Mouse (Mus musculus) small intestine, adult 2 months (tissue): Measurements from ENCODE around the gene C4b. TPM values are rescaled to one million over a fixed set of nuclear protein-coding genes. Genes with fewer than 3 reads are reported as not detected.

Experiments used
- H3K27ac ChIP-seq: fragments of 200-500 bp; 2 replicates; pipeline ENCODE4 v1.5.1; 2012; ENCODE audit warnings: low read depth, low read length, control low read depth, inconsistent platforms; ENCODE audit not compliant: insufficient read depth
- H3K27me3 ChIP-seq: fragments of 200-500 bp; 2 replicates; pipeline ENCODE4 v1.6.1; 2012; ENCODE audit warnings: mild to moderate bottlenecking, moderate library complexity, low read length, inconsistent platforms; ENCODE audit not compliant: control insufficient read depth, insufficient read depth
- H3K36me3 ChIP-seq: fragments of 200-500 bp; 2 replicates; pipeline ENCODE4 v1.6.1; 2012; ENCODE audit warnings: mild to moderate bottlenecking, low read length, control low read depth, inconsistent platforms; ENCODE audit not compliant: control insufficient read depth, insufficient read depth
- H3K4me1 ChIP-seq: fragments of 200-500 bp; 2 replicates; pipeline ENCODE4 v1.6.1; 2012; ENCODE audit warnings: low read length, inconsistent platforms, mixed read lengths; ENCODE audit not compliant: control insufficient read depth, insufficient read depth, insufficient read length
- H3K4me3 ChIP-seq: fragments of 200-500 bp; 2 replicates; pipeline ENCODE4 v1.5.1; 2012; ENCODE audit warnings: low read depth, mild to moderate bottlenecking, control low read depth, inconsistent platforms, low read length, moderate library complexity
- CTCF ChIP-seq: fragments of 200-500 bp; IDR thresholded peaks from 2 replicates; pipeline ENCODE4 v1.5.1; 2012; ENCODE audit warnings: low read depth, mild to moderate bottlenecking, control low read depth, inconsistent platforms, low read length, moderate library complexity, mixed read lengths; ENCODE audit not compliant: insufficient replicate concordance, insufficient read length; ENCODE audit errors: extremely low read depth
- POLR2A ChIP-seq: fragments of 200-500 bp; IDR thresholded peaks from 2 replicates; pipeline ENCODE4 v1.6.1; 2012; ENCODE audit warnings: low read depth, mild to moderate bottlenecking, control low read depth, inconsistent platforms, low read length, moderate library complexity
- WGBS: fragments of 180-500 bp; shearing (Covaris S2); methylation state at CpG from one replicate; pipeline ENCODE4 v1.1.7; 2018; 5-methylcytosine and 5-hydroxymethylcytosine counted together
- polyA plus RNA-seq: library from polyadenylated mRNA; depleted of rRNA; stranded (reverse); fragments of >200 nt; gene quantifications from 2 replicates; pipeline ENCODE4 v1.2.3, GENCODE M21; 2012

C4b gene
- polyA plus RNA-seq, 1 experiment = 16.8 TPM

DNA sequence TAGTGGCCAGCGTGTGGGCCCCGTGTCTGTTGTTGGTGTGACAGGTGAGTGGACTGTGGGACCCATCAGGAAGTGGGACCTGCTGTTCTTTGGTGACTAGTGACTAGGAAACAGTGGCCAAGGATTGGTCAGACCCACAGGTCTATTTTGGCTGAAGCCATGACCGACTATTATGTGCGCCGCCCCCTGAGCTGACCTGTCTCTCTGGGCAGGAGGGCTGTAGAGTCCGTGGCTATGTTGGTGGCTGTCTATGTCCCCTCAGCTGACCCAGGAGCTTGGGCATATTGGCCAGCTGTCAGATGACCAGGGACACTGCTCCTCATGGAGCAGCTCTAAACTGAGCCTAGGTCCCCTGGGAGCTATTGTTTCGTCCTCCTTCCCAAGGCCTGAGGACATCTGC, 54.8 kb downstream of the C4b start:
- no peak for TF ChIP-seq POLR2A
- no peak for TF ChIP-seq CTCF
- 88% methylated on average over 7 of the region's 7 CpGs for WGBS
- no peak overlapping the region for H3K4me3 ChIP-seq
- no peak overlapping the region for H3K27ac ChIP-seq
- no peaks in the 10 kb centered on the region; the same call in 1 of the 2 replicates for H3K27me3 ChIP-seq
- no peaks in the 10 kb centered on the region for H3K36me3 ChIP-seq
- H3K4me1 ChIP-seq = peaks cover 11% of the 10 kb centered on the region

DNA sequence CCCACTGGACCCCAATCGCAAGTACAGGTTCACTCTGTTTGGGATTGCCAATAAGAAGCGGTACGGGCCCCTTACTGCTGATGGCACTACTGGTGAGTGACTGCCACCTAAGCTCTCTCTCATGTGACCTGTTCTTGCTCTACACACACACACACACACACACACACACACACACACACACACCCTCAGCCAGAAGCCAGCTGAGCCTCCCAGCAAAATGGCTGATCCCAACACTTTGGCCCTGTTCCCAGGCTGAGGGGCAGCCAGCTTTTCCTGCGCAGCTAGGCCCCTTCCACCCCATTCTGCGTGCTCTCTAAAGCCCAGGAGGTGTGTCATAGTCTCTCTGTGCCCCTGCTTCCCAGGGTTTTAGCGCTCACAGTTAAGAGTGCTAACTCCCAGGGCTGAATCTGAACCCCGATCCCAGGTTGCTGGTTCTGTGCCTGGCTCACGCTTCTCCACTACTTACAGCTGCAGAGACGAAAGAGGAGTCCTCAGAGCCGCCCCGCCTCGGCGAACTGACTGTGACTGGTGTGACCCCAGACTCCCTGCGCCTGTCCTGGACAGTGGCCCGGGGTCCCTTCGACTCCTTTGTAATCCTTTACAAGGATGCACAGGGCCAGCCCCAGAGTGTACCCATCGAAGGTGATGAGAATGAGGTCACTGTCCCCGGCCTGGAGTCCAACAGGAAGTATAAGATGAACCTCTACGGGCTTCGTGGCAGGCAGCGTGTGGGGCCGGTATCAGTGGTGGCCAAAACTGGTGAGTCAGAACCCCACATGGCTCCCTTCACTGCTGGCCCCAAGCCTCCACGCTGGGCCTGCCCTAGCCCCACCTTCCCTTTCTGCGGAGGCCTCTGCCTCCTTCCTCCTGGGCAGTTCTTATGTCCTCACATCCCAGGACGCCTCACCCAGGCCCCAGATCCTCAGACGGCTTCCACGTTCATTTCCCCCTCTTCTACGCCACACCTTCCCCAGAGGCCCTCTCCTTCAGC, 58.3 kb downstream of the C4b start:
- Histone ChIP-seq H3K4me3 (no peak overlapping the region), H3K27me3 (no peaks in the 10 kb centered on the region; the same call in 1 of the 2 replicates), H3K36me3 (no peaks in the 10 kb centered on the region), H3K4me1 (peaks cover 19% of the 10 kb centered on the region), H3K27ac (peak overlapping the region; percentile 49)
- 58% methylated on average over 28 of the region's 28 CpGs for WGBS
- TF ChIP-seq CTCF (no peak), POLR2A (no peak)

DNA sequence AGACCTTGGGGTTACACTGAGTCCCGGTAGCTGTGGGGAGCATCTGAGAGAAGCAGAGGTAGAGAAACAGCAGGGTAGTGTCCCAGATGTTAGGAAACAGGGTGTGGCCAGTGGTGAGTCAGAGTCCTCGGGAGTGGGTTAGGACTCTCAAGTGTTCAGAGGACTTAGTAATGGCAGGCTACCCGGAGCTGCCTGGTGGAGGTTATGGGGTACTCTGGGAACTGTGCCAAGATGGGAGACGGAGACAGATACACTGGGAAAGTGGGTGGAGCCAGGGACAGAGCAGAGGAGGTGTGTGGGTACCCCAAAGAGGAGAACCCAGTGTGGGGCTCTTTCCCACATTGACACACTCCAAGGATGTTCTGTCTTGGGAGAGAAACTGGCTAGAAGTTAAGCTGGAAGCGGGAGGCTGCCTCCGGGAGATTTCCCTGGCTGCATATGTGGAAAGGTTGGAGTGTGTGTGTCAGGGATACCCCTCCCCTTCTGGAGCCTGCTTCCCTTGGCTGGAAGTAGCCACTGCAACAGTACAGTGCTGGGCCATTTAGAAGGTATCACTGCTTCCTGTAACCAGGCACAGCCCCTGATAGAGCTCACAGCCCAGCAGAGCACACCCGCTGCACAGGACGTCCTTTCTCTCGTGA, 59.3 kb downstream of the C4b start:
- 44% methylated on average over 9 of the region's 9 CpGs for WGBS
- Histone ChIP-seq H3K36me3 (no peaks in the 10 kb centered on the region), H3K4me3 (no peak overlapping the region), H3K4me1 (peaks cover 19% of the 10 kb centered on the region), H3K27ac (peak overlapping the region; percentile 9; the same call in 1 of the 2 replicates), H3K27me3 (no peaks in the 10 kb centered on the region; the same call in 1 of the 2 replicates)
- TF ChIP-seq CTCF = no peak
- no peak for TF ChIP-seq POLR2A

DNA sequence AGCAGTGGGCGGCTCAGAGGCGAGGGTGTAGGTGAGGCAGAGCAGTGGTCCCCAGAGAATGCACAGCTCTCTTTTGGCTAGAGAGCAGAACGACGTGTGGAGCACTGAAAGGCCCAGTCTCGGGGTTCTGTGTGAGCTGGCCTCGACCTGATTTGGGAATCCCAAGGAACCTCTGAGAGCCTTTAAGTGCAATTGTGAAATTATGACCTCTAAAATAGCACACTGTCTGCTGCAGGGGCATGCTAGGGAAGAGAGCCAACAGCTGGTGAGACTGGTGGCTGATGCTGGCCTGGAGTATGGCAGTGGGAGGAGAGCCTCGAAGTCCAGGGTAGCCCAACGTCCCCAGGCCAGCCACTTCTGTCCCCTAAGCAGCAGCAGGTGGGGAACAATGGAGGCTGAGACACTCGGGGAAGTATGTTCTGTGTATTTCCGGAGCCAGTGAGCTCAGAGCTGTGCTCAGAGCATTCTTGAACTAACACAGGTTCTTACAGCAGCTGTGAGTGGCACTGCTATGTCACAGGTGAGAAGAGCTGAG, 59.9 kb downstream of the C4b start:
- H3K4me3 ChIP-seq = no peak overlapping the region
- TF ChIP-seq POLR2A (no peak), CTCF (no peak)
- no peaks in the 10 kb centered on the region; the same call in 1 of the 2 replicates for H3K27me3 ChIP-seq
- peaks cover 19% of the 10 kb centered on the region for H3K4me1 ChIP-seq
- peak overlapping the region; percentile 9; the same call in 1 of the 2 replicates for H3K27ac ChIP-seq
- no peaks in the 10 kb centered on the region for H3K36me3 ChIP-seq
- WGBS = 62% methylated on average over 10 of the region's 10 CpGs

DNA sequence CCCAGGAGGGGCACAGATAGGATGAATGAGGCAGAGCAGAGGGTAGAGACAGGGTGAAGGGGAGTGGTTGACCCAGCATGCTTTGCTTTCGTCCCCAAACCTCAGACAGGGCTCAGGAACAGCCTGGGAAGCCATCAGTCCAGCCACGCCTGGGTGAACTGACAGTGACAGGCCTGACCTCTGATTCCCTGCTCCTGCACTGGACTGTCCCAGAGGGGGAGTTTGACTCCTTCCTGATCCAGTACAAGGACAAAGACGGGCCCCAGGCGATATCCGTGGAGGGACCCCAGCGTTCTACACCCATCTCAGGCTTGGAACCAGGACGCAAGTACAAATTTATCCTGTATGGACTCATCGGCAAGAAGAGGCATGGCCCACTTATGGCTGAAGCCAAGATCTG, 60.5 kb downstream of the C4b start:
- TF ChIP-seq POLR2A (no peak), CTCF (no peak)
- Histone ChIP-seq H3K27me3 (no peaks in the 10 kb centered on the region; the same call in 1 of the 2 replicates), H3K4me3 (no peak overlapping the region), H3K27ac (no peak overlapping the region), H3K4me1 (peaks cover 19% of the 10 kb centered on the region), H3K36me3 (no peaks in the 10 kb centered on the region)
- WGBS = 81% methylated on average over 8 of the region's 8 CpGs

DNA sequence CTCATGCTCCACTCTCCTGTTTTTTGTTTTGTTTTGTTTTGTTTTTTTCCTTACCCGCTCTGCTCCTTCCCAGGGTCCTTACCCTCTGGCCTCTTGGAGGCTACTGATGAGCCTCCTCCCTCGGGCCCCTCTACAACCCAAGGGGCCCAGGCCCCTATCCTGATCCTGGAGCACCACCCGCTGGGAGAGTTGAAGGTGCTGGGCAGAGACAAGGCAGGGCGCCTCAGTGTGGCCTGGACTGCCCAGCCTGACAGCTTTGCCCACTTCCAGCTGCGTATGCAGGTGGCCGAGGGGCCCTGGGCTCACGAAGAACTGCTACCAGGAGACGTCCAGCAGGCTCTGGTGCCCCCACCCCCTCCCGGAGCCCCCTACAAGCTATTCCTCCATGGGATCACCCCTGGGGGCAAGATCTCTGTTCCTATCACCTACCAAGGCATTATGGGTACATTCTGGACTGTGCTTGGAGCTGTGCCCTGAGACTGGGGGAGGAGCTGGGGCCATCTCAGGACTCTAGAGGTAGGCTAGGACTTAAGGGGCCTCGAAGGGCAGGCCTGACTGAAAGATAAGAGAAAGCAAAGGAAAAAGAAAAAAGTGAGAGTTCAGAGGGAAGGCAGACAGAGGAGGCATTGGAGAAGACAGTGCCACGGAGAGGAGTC, 61.7 kb downstream of the C4b start:
- TF ChIP-seq CTCF = no peak
- TF ChIP-seq POLR2A = no peak
- no peaks in the 10 kb centered on the region for H3K36me3 ChIP-seq
- H3K27me3 ChIP-seq = peaks cover 4% of the 10 kb centered on the region; the same call in 1 of the 2 replicates
- H3K4me1 ChIP-seq = peaks cover 19% of the 10 kb centered on the region
- no peak overlapping the region for H3K4me3 ChIP-seq
- H3K27ac ChIP-seq = peak overlapping the region; percentile 24; the same call in 1 of the 2 replicates
- 63% methylated on average over 11 of the region's 11 CpGs for WGBS
